Mouse (Mus musculus): Measurements from ENCODE around the gene Trpm8.

The Trpm8 gene

DNA sequence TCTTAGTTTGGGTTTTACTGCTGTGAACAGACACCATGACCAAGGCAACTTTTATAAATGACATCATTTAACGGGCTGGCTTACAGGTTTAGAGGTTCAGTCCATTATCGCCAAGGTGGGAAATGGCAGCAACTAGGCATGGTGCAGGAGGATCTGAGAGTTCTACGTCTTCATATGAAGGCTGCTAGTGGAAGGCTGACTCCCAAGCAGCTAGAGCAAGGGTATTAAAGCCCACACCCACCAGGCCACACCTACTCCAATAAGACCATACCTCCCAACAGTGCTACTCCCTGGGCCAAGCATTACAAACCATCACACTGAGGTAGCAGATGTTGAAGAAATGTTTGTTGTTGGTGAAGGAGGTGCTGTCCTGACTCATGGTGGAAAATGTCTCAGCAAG is 78.2 kb downstream of the Trpm8 start:
- in situ Hi-C loops (cut with MboI): no loop called here

DNA sequence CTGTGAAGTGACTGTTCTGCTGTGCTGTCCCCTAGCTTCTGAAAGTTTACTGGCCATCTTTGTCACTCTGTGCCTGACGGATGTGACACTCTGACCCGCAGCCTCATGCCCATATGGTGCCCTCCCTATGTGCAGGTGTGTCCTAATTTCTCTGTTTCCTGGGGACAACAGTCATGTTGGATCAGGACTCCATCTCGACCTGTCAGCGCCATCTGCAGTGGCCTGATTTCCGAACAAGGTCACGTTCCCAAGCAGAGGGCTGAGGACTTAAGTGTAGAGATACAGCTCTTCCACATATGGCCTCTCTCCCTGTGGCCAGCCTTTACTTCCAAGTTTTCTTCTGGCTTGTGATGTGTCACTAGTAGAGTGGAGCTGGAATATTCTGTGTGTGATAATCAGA is 79.2 kb downstream of the Trpm8 start:
- in situ Hi-C loops (cut with MboI): no loop called here

DNA sequence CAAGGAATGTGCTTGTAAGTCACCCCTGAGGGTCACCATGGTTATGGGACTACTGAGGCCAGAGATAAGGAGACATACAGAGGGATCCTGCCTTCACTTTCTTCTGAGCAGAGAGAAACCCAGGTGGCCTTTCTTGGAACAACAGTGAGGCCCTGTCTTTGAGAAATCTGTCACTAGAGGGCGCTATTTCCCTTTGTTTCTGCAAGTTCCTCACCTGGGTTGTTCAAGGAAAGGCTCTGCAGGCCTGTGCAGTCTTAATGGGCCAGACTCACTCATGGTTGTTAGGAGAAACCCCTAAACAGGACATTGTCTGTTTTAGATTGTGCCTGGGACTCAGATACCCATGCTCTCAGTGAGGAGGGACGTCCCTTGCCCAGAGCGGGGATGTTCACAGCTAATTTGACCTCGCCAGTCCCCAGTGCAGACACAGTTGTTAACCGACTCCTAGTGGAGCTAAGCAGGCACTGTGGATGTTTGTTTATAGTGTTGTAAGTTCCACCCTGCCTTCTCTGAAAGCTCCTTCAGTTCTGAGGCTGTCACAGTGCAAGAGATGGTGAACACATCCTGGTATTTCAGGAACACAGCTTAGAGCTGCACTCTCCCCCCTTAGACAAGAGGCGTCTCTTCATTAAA is 80.1 kb downstream of the Trpm8 start:
- in situ Hi-C loops (cut with MboI): no loop called here

DNA sequence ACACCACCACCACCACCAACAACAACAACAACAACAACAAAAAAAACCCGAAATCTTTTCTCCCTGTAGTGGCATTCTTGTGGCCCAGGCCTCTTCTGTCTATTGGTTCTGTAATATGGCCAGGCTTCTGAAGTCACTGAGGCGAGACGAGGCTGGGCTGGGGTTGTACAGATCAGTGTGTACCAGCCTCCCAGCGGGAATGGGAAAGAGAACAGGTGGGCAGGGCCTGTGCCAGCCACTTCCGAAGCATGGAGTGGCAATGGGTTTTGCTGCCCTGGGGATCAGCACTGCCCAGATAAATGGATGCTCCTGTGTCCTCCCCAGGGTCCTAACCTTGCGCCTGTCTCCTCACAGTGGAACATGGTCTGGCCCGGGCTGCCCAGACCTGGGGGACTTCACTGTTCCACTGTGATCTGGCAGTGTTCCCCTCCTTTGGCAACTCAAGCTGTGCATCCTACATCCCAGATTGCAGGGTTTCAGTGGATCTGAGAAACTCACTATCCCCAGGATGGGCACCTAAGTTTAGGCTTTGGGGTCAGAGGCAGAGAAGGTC is 80.7 kb downstream of the Trpm8 start:
- in situ Hi-C loops (cut with MboI): no loop called here

DNA sequence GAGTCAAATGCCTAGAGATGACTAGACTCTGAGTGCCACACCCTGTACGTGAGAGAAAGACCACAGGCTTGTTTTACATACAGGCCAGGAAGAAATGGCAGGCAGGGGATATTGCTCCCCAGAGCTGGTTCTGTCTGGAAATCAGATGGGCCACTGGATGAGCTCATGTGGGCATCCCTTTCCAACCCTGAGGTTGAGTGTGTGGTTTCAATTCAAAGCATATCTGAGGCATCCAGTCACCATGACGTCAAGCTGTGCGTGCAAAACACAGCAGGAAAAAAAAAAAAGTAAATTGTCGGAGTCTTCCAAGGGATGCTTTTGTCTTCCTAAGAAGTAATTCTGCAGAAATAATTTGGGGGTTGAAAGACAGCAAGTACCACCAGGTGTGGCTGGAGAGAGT is 83.6 kb downstream of the Trpm8 start:
- in situ Hi-C loops (cut with MboI): no loop called here

DNA sequence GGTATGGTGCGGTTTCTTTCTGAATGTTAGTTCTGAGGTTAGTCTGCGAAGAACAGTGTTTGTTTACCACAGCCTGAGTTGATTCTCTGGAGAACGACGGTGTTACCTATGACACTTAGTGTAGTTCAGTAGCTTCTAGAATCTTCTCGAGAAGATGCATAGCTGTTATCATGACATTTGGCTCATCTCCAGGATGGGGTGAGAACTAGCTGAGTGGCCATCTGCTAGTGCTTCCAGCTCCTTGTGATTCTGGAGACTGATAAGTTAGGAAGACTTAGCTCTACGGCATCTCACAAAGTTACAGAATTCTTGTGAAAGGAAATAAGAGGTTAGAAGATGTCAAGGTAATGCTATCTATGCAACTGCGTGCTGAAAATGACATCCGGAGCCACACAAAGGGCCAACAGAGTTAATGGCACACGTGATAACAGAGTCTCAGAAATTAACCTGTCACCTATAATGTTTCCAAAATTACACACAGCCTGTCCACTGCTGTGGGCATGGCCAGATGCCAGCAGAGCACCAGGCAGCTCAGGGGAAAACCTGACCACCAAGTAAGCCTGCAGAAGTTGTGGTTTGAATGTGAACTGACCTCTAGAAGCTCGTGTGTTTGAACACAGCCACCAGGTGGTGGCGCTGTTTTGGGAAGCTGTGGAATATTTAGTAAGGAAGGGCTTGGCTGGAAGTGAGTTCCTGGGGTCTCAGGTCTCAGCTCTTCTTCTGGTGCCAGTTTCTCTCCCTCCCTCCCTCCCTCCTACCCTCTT is 89.6 kb downstream of the Trpm8 start:
- in situ Hi-C loops (cut with MboI): no loop called here

DNA sequence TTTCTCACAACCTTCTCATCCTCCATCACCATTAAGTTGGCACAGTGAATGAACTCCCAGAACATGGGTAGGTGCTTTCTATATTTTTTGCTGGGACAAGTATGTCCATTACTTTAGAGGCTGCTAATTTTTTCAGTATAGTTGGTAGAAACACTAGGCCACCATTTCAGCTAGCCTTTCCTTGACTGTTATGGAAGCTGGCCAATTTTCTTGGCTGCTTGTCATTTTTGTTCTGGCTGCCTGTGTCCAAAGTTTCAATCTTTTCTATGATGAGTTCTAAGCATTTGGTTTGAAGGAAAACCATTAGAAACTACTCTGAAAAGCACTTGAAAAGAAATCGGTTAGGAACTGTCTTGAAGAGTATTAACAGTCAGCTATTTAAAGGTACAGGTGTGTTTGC is 101.0 kb downstream of the Trpm8 start:
- in situ Hi-C loops (cut with MboI): no loop called here

DNA sequence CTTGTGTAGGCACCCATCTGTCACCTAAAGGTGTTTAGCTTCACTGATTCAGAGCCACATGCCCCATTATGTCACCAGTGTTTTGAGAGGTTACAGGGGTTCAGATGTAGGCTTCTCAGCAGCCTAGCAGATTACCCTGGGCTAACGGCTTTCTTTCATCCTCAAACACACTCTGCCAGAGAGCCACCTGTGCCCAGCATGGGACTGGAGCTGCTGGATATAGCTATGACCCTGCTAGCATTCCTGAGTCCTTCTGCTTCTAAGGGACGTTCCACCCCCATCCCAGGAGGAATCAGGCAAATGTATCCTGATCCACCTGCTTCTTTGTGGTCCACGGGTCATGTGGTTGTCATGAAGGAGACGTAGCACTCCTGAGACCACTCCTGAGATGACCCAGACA is 114.2 kb downstream of the Trpm8 start:
- in situ Hi-C loops (cut with MboI): no loop called here

DNA sequence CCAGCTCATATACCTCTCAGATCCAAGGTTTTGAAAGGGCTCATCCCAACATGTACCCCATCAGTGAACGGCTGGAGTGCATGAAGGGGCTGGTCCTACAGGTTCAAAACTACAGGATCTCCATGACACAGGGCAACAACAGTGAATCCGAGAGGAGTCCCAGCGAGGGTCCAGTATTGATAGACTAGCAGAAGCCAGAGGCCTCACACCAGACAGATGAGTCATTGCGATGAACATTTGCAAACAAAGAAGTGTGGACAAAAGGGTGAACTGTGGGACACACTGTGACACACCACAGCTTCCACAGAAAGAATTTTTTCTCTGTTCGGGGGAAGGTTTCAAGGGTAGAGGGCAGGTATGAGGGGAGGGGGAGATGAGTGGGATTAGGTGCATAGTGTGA is 115.9 kb downstream of the Trpm8 start:
- in situ Hi-C loops (cut with MboI): no loop called here

DNA sequence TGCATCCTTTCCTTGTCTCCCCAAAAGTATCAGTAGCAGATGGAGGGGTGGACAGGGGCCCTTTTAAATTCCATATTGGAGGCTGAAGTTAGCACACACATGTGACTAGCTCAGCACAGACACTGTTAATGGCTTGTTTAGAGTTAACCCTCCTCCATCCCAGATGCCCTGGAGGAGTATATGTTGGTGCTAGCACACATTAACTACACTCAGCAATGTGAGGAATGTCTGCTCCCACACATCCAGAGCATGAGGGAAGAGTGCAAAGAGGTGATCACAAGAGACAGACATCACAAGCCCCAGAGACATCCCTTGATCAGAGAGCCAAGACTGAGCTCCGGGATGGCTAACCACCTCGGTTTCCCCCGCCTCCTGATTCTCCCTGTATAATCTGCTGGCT is 125.9 kb downstream of the Trpm8 start:
- in situ Hi-C loops (cut with MboI): no loop called here

DNA sequence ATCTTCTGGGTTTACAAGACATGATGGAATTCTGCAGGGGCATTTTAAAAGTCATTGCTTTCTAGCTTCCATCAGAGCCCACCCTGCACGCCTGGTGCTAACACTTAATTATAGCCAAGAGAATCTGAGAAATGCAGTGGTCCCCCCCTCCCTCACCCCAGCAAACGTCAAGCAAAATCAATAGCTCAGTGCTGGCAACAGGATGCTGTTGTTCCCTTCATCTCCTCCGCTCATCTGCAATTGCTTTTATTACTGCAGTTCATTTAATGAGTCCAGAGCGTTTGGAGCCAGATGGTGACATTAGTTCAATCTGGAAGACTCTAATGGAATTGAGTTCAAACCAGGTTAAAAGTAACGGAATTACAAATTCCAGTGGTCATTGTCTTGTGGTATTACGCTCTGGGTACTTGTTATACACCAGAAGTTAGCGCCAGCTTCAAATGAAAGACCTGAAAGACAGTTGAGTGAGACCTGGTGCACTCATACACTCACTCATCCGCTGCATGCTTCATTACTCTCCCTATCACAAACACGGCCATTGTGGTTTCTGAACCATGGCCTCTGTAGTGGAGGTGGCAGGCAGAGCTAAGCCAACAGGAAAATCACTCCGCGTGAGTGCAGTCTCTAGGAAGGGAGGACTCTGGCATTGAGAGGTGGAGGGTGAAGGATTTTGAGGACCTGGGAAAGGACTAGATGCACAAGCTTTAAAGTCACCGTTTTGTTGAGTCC is 128.8 kb downstream of the Trpm8 start:
- in situ Hi-C loops (cut with MboI): no loop called here

DNA sequence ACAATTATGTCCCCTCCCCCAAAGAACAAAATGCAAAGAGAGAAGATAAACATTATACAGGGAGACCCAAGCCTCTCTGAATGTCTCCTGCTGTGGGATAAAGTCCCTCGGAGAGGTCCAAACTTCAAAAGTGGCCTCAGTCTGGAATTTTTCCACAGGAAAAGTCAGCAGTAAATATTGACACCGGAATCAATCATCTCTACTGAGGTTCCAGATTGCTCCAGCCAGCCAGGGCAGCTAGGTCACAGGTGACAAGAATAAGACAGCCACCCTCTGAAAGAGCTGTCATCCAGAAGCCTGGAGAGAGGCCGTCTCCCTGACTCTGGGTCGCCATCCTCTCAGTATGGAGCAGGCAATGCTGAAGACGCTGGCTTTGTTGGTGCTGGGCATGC is 129.3 kb downstream of the Trpm8 start, which contains the start of gene Spp2:
TSS of gene Spp2 (plus strand) at position 155 of the 392 bp plus-strand sequence.
- in situ Hi-C loops (cut with MboI): no loop called here

DNA sequence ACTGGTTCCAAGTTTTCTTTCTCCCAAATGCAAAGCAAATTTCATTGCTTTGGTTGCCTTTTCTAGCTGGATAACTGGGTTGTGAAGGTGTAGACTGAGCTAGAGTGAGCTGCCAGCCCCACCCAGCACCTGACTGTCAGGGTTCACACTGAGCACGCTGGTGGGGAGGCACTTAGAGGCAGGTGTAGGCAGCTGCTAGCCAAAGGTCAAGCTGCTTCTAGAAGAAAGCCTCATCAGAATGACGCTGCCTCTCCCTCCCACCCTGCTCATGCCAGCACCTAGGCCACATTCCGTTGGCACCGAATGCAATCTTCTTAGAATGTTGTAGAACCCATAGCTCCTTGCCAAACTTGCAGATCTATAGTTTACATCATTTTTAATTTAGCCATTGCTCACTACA is 130.9 kb downstream of the Trpm8 start:
- in situ Hi-C loops (cut with MboI): no loop called here

DNA sequence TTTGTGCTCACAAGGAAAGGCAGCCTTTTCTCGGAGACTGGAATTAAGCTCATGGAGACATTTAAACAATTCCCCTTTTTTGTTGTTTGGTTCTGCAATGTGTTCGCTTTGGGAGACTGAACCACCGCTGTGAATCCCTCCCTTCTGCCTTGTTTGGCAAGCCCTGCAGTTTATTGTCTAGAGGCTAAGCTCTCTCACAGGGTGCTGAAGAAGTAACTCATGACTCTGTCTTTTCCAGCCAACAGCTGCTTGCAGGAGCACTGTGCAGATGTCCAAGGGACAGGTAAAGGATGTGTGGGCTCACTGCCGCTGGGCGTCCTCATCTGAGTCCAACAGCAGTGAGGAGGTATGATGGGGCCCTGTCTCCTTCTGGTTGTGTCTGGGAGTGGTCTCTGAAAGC is 134.6 kb downstream of the Trpm8 start:
- in situ Hi-C loops (cut with MboI): no loop called here

DNA sequence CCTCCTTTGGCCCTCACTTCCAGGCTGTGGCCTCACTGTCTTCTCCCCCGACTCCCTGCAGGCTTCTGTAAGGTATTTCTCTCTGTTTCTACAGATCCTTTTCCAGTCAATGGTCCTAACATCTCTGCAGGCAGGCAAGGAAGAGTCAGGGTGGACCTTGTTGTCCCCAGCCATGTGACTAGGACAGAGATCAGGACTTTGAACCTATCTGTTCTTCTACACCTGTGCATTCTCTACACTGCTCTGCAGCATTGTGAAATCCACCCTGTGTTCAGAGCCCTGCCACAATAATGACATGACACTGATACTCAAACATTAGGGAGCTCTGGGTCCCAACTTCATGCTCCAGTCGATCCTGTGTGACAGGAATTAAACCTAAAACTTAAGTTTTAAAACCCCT is 141.5 kb downstream of the Trpm8 start:
- in situ Hi-C loops (cut with MboI): no loop called here

DNA sequence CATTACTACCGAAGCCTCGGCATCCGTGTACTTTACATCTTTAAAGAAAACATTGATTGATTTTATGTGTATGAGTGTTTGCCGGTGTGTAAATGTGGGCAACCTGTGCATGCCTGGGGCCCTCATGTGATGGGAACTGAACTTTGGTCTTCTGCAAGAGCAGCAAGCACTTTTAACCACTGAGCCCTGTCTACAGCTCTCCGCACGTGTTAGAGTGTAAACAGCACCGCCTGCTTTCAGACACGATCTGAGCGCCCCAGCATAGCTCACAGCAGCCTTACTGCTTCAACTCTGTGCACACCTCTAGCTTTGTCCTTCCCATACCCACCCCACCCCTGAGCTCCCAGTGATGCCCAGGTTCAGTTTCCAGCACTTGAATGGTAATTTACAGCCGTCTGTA is 144.6 kb downstream of the Trpm8 start:
- in situ Hi-C loops (cut with MboI): no loop called here

DNA sequence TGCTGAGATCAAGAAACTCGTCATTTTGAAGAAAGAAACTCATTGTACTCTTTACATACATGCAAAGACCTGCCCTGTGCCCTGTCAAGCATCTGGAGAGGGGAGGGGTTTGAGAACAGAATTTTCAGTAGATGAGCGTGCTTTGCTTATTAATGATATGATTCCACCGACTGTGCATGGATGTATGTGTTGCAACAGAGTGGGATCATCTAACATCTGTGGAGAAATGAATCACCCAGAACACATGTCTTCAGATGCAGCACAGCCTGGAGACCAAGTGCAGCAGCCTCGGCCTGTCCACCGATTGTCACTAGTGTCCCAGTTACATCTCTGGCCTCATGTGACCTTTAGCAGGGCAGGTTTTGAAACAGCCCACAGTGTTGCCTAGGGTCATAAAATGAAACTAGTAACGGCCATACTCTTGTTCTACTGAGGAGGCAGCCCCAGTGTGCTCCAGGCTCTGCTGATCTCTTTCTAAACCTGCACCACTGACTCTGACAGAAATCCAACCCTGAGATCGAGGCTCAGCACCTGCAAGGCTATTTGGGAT is 145.5 kb downstream of the Trpm8 start:
- in situ Hi-C loops (cut with MboI): no loop called here

DNA sequence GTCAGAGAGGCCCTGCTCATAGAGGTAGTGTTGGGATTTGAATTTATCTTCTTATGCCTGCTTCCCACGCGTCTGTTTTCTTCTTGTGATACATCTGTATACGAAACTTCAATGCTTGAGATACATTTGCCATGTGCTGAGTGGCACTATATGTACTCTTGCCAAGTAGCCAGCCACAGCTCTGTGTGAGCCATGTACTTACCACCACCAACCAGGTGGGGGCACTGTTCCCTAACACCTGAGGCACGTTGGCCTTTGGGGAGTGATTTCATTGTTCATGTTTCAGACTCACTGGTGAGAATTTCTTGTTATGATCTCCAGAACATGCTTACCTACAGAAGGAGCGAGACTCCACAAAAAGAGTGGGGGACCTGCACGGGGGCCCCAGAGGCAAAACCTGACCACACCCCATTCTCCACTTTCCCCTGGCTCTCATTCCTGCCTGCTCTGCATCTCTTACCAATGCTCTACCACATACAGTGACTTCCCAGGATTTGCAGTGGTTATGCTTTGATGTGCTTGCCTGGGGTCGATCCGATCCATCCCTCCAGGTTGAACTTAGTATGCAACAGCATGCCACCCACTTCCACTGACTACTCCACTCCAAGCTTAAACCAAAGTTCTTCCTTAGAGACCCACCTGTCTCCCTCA is 147.3 kb downstream of the Trpm8 start:
- in situ Hi-C loops (cut with MboI): loop anchor here (25.0 kb wide), 1 partner anchor 288 kb away; the partner anchor contains the start of gene Arl4c

DNA sequence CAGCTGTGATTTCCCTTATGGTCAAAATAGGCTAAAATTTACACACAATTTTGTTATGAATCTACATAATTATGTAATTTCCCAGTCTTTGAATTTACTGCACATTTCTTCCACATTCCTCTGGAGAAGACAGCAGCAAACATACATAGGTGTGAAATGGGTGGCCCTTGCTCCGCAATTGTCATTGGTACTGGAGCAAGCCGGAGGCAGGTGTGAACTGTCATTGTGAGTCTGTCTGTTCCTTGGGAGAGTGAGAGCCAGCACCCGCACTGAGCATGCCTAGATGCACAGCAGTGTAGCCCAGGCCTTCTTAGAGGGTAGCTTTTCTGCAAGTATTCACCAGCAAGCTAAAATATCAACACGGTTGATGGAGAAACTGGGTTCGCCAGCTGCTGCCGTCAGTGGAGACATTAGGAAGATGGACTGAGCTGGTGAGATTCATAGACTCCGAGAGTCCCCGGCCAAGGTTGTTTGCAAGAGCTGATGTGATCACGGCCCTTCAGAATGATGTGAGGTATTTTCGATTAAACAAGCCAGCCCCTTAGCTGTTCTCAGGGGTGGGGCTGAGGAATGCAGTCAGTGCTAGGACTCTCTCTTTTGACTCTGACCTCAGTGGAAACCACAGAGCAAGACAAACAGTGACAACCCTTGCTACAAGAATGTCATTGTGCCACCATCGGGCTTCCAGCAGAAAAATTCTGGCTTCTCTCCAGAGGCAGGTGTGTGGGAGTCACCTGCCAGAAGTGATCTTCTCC is 150.7 kb downstream of the Trpm8 start:
- in situ Hi-C loops (cut with MboI): loop anchor here (25.0 kb wide), 1 partner anchor 284 kb away; the partner anchor contains the start of gene Arl4c

DNA sequence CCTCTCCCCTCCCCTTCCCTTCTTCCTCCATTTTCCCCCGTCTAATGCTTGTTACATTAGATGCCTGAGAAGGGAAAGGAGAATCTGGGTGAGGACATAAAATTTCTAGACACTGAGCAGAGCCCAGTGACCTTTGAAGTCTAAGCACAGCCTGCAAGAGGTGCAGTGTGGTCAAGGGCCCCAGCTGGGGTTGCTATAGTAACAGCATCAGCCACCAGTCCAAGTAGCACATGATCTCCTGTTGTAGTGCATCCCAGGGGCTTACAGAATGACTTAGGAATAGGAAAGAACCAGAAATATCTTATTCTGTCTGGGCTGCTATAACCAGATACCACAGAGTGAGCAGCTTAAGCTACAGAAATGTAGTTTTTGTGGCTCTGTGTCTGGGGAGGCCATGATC is 152.0 kb downstream of the Trpm8 start:
- in situ Hi-C loops (cut with MboI): loop anchor here (25.0 kb wide), 1 partner anchor 283 kb away; the partner anchor contains the start of gene Arl4c

DNA sequence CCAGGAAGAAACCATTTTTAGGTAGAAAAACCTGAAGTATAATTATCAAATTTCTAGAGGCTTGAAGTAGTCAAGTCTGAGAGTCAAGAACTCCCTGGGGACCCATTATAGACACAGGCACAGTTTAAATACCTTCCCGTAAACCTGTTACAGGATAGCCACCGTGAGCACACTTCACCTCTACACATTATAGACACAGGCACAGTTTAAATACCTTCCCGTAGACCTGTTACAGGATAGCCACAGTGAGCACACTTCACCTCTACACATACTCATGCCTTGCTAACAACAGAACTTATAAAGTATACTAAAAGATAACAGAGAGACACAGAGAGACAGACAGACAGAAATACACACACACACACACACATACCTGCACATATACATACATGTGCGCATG is 153.8 kb downstream of the Trpm8 start:
- in situ Hi-C loops (cut with MboI): loop anchor here (25.0 kb wide), 1 partner anchor 281 kb away; the partner anchor contains the start of gene Arl4c
